Mouse (Mus musculus) stomach, embryonic 14.5 days (tissue): Measurements from ENCODE around the gene Blvrb. TPM values are rescaled to one million over a fixed set of nuclear protein-coding genes. Genes with fewer than 3 reads are reported as not detected.

Experiments
- ATAC-seq: fragments of 200-750 bp; cut with Nextera tagmentation; 2 replicates; pipeline ENCODE4 v1.8.0; 2017; ENCODE audit warnings: low read depth, moderate TSS enrichment; ENCODE audit not compliant: insufficient number of reproducible peaks, insufficient read depth, low FRiP score
- H3K27ac ChIP-seq: fragments of 300-500 bp; sonication (generic); 2 replicates; pipeline ENCODE4 v1.5.1; 2014; ENCODE audit warnings: mild to moderate bottlenecking, low read length, moderate library complexity, mixed read lengths
- H3K27me3 ChIP-seq: fragments of 300-500 bp; sonication (generic); 2 replicates; pipeline ENCODE4 v1.6.1; 2014; ENCODE audit warnings: low read length, control low read depth, mixed read lengths; ENCODE audit not compliant: control insufficient read depth, insufficient read depth
- H3K36me3 ChIP-seq: fragments of 300-500 bp; sonication (generic); 2 replicates; pipeline ENCODE4 v1.6.1; 2014; ENCODE audit warnings: mild to moderate bottlenecking, control low read depth, low read length, moderate library complexity, mixed read lengths; ENCODE audit not compliant: control insufficient read depth, insufficient read depth
- H3K4me1 ChIP-seq: fragments of 300-500 bp; sonication (generic); 2 replicates; pipeline ENCODE4 v1.6.1; 2014; ENCODE audit warnings: low read length, control low read depth, mixed read lengths; ENCODE audit not compliant: control insufficient read depth, insufficient read depth
- H3K4me2 ChIP-seq: fragments of 300-500 bp; sonication (generic); replicated peaks from 2 replicates; pipeline ENCODE4 v1.6.1; 2014; ENCODE audit warnings: low read depth, low read length, control low read depth
- H3K4me3 ChIP-seq: fragments of 300-500 bp; sonication (generic); 2 replicates; pipeline ENCODE4 v1.5.1; 2014; ENCODE audit warnings: low read depth, low read length, control low read depth
- H3K9ac ChIP-seq: fragments of 300-500 bp; sonication (generic); replicated peaks from 2 replicates; pipeline ENCODE4 v1.6.1; 2014; ENCODE audit warnings: low read depth, mild to moderate bottlenecking, control low read depth, low read length, moderate library complexity, mixed read lengths
- H3K9me3 ChIP-seq: fragments of 300-500 bp; sonication (generic); 2 replicates; pipeline ENCODE4 v1.6.1; 2016; ENCODE audit warnings: low read depth, low read length, control low read depth; ENCODE audit not compliant: control insufficient read depth
- WGBS: fragments of 180-500 bp; shearing (Covaris S2); extraction: QIAGEN DNeasy Blood & Tissue Kit; methylation state at CpG from one replicate; pipeline ENCODE4 v1.1.7; 2014; 5-methylcytosine and 5-hydroxymethylcytosine counted together
- polyA plus RNA-seq: library from polyadenylated mRNA; unstranded; fragments of >200 nt; fragmentation: Nextera tagmentation; extraction: Ambion mirVana; gene quantifications from 2 replicates; pipeline ENCODE4 v1.2.1, GENCODE M21; 2014

Gene Blvrb
- polyA plus RNA-seq, 1 experiment from 2014 or later: 78.3 TPM

DNA sequence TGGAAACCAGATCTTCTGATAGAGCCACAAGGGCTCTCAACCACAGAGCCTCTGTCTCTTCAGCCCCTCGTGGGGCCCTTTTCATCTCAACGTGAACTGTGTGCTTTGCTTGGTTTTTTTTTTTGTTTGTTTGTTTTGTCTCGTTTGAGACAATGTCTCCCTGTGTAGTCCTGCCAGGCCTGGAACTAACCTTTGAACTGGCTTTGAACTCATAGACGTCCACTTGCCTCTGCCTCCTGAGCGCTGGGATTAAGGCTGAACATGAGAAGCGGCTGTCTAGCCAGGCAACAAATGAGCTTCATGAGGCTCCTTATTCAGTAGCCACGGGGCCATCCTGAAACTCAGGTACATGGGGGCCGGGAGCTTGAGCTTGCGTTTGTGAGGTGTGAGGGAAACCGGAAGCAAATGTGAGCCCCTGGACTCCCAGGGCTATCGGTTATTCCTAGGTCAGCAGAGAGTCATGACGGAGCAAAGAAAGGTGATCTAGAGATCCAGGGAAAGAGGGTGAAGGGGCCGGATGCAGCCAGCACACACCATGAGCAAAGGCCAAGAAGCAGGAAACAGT lies 4.5 kb downstream of the Blvrb start:
- 57% methylated on average over 13 of the region's 13 CpGs for WGBS
- H3K9ac ChIP-seq: no peak overlapping the region

DNA sequence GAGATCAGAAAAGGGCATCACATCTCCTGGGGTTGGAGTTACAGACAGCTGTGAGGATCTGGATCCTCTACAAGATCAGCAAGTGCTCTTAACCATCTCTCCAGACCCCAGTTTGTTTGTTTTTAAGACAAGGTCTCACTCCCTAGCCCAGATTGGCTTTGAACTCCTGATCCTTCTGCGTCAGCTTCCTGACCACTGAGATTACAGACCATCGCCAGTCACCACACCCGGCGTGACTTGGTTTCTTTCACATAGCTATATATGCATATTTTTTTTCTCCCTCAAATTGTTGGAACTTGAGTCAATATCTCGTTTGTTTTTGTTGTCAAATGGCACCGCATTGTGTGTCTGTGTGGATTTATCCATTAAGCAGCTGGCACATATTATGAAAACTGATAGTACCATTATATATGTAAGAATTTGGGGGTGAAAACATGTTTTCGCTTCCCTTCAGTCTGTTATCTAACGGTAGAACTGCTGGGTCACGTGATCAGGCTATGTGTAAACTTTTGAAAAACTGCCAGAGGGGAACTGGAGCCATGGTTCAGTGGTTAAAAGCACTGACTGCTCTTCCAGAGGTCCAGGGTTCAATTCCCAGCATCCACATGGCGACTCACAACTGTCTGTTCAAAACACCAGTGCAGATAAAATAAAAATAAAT lies 6.8 kb downstream of the Blvrb start:
- no peak; the same call in 1 of the 2 replicates for ATAC-seq
- Histone ChIP-seq H3K4me3 (no peak overlapping the region), H3K4me1 (no peaks in the 10 kb centered on the region), H3K36me3 (no peaks in the 10 kb centered on the region), H3K9me3 (no peaks in the 10 kb centered on the region), H3K27ac (no peak overlapping the region), H3K27me3 (no peaks in the 10 kb centered on the region), H3K4me2 (no peak overlapping the region), H3K9ac (no peak overlapping the region)
- WGBS: 68% methylated on average over 10 of the region's 10 CpGs

More for the DNA sequence above, 4.5 kb downstream of the Blvrb start:
- Histone ChIP-seq H3K27ac (no peak overlapping the region), H3K4me1 (peaks cover 5% of the 10 kb centered on the region; the same call in 1 of the 2 replicates), H3K4me3 (no peak overlapping the region), H3K9me3 (no peaks in the 10 kb centered on the region), H3K36me3 (no peaks in the 10 kb centered on the region), H3K27me3 (no peaks in the 10 kb centered on the region), H3K4me2 (no peak overlapping the region)
- no peak for ATAC-seq

DNA sequence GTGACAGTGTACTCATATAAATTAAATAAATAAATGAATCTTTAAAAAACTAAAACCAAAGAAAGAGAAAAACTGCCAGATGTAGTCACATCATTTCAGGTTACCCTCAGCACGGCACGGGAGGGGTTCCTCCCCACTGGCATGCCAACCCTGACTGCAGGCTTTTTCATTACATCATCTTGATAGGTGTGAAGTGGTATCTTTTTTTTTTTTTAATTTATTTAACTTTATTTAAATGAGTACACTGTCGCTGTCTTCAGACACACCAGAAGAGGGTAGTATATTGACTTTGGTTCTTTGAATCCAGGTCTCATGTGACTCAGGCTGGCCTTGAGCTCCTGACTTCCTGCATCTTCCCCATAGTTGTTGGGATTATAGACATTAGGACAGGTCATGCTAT lies 7.5 kb downstream of the Blvrb start:
- H3K36me3 ChIP-seq: no peaks in the 10 kb centered on the region
- no peak overlapping the region for H3K9ac ChIP-seq
- no peak overlapping the region for H3K4me2 ChIP-seq
- no peak for ATAC-seq
- no peak overlapping the region for H3K4me3 ChIP-seq
- no peaks in the 10 kb centered on the region for H3K9me3 ChIP-seq
- no peaks in the 10 kb centered on the region for H3K27me3 ChIP-seq
- no peak overlapping the region for H3K27ac ChIP-seq
- 93% methylated on average over 3 of the region's 3 CpGs for WGBS
- H3K4me1 ChIP-seq: no peaks in the 10 kb centered on the region

DNA sequence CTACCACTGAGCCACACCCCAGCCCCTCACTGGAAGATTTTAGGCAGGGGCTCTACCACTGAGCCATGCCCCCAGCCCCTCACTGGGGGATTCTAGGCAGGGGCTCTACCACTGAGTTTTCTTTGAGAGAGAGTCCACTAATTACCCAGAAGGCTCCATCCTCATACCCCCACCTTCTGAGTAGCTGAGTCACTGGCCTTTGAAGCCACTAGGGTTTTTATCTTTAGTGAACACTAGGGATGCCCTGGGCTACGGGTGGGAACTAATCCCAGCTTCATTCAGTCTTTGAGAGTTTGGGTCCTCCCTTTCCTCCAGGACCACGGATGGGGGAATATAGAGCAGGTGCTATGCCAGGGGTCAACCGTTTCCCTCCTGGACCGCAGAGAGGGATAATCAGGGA lies 10.8 kb downstream of the Blvrb start:
- Histone ChIP-seq H3K27ac (no peak overlapping the region), H3K4me1 (no peaks in the 10 kb centered on the region), H3K9me3 (no peaks in the 10 kb centered on the region), H3K9ac (no peak overlapping the region), H3K27me3 (no peaks in the 10 kb centered on the region), H3K4me2 (no peak overlapping the region), H3K36me3 (no peaks in the 10 kb centered on the region; the same call in 1 of the 2 replicates), H3K4me3 (no peak overlapping the region)
- WGBS: 87% methylated on average over 4 of the region's 4 CpGs
- no peak for ATAC-seq

DNA sequence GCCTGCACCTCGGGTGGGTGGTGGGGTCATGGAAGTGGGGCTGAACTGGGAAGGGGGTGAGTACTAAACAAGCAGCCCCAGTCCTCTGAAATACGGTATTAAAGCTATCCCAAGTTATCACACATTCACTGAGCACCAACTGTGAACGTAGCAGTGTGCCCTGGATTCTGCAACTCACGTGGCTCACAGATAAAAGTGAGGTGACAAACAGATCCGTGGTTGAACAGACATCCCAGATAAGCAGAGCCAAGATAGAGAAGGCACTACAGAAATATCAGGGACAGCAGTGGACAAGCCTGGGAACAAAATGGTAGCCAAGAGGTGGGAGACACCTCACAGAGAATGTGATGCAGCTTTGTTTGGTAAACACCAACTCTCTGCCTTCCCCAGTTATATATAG lies 11.9 kb downstream of the Blvrb start:
- Histone ChIP-seq H3K4me2 (no peak overlapping the region), H3K9me3 (no peaks in the 10 kb centered on the region), H3K9ac (no peak overlapping the region), H3K4me1 (no peaks in the 10 kb centered on the region), H3K27ac (no peak overlapping the region), H3K4me3 (no peak overlapping the region), H3K27me3 (no peaks in the 10 kb centered on the region), H3K36me3 (no peaks in the 10 kb centered on the region; the same call in 1 of the 2 replicates)
- 91% methylated on average over 5 of the region's 5 CpGs for WGBS
- no peak for ATAC-seq

DNA sequence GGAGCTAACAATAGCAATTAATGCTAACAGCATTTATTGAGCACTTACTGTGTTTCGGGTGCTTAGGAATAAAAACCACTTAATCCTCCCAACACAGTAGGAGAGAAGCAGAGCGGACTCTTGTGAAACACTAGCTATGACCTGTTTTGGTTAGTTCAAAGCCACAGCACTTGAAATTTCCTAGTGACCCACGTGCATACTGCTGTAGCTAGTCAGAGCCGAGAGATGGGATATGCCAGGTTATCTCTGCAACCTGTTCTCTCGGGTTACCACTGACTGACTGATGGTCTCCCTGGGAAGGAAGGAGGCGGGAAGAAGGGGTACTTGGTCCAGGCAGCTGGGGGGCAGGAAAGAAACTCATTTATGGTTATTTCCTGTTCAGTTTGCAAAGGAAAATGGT lies 12.7 kb downstream of the Blvrb start:
- Histone ChIP-seq H3K36me3 (no peaks in the 10 kb centered on the region; the same call in 1 of the 2 replicates), H3K4me3 (no peak overlapping the region), H3K27me3 (no peaks in the 10 kb centered on the region), H3K9me3 (no peaks in the 10 kb centered on the region), H3K9ac (no peak overlapping the region), H3K4me2 (no peak overlapping the region), H3K27ac (no peak overlapping the region), H3K4me1 (no peaks in the 10 kb centered on the region)
- 75% methylated on average over 6 of the region's 6 CpGs for WGBS
- ATAC-seq: no peak

DNA sequence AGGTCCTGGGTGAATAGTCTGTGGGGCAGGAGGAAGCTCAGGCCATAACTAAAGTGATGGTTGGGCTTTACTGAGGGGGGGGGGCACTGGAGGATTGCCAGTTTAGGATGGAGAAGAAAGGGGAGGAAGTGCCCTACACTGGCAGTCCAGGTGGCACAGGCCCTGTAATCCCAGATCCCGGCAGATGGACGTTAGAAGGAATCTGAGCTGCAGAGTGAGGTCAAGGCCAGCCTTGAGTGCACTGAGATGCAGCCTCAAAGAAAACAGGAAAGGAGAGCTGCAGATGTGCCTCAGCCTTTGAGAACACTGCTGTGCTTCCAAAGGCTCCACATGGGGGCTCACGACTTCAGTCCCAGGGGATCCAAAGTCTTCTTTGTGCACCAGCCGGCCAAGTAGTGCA lies 19.9 kb downstream of the Blvrb start:
- Histone ChIP-seq H3K27me3 (no peaks in the 10 kb centered on the region), H3K36me3 (no peaks in the 10 kb centered on the region; the same call in 1 of the 2 replicates), H3K4me1 (0 out of 2 replicates have a peak, but pooled peaks cover 2% of the 10 kb centered on the region), H3K4me2 (no peak overlapping the region), H3K9me3 (no peaks in the 10 kb centered on the region), H3K4me3 (no peak overlapping the region), H3K9ac (no peak overlapping the region), H3K27ac (no peak overlapping the region)
- 22% methylated on average over 4 of the region's 4 CpGs for WGBS
- no peak for ATAC-seq

DNA sequence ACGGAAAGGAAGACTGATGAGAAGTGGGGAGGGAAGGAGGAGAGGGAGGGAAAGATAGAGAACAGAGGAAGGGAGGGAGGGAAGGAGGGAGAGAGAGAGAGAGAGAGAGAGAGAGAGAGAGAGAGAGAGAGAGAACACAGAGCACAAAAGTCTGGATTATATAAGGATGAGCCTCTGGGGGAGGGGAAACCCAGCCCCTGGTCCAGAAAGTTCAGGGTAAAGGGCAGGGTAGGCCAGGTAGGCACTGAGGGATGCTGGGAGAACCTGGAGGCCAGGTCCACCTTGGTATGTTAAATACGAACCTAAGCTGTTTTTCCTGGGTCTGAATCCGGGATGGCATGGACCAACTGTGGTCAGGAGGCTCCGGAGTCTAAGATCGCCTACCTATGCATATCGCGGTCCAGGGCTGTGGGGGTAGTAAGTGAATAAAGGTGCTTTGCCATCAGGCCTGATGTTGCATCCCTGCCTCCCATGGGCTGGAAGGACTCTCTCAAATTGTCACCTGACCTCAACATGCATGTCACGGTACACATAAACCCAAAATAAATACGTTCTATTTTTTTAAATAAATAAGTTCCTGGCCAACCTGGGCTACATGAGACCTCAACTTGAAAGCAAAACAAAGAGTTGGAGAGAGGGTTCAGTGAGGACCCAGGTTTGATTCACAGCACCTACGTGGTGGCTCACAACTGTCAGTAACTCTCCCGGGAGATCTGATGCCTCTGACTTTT lies 23.8 kb downstream of the Blvrb start:
- H3K4me1 ChIP-seq: 0 out of 2 replicates have a peak, but pooled peaks cover 3% of the 10 kb centered on the region

More for the DNA sequence above, 23.8 kb downstream of the Blvrb start:
- Histone ChIP-seq H3K4me2 (no peak overlapping the region), H3K27me3 (no peaks in the 10 kb centered on the region), H3K4me3 (no peak overlapping the region), H3K9me3 (no peaks in the 10 kb centered on the region), H3K27ac (no peak overlapping the region), H3K36me3 (peaks cover 6% of the 10 kb centered on the region; the same call in 1 of the 2 replicates), H3K9ac (no peak overlapping the region)
- no peak for ATAC-seq
- WGBS: 87% methylated on average over 11 of the region's 11 CpGs
